Mouse (Mus musculus) v-Abl transformed pro-B cells (cell line): ENCODE data around the gene Ndufs3.
"Not testable (repeated sequence)": the region's sequence is repeated elsewhere in the genome, so short reads cannot be mapped to it uniquely, and the experiment has no call there.

Experiments
- in situ Hi-C, 2 experiments: fragments of 400-800 bp; cut with MboI; formaldehyde crosslinking; loops; one replicate each; pipeline ENCODE4 v1.15.1; 2025; ENCODE audit not compliant: unreplicated experiment in 2 of 2

Gene Ndufs3

GRCm38 (mm10) chr2:90910861-90911260, 6.2 kb upstream of the Ndufs3 start:
- in situ Hi-C loops = no loop called here

- in situ Hi-C loops = no loop called here
Observed at GRCm38 (mm10) chr2:90906721-90907120, 2.1 kb upstream of the Ndufs3 start.

- in situ Hi-C loops = no loop called here
Observed at GRCm38 (mm10) chr2:90904856-90905224, 213 bp upstream of the Ndufs3 start.

GRCm38 (mm10) chr2:90903398-90903797, 1.2 kb downstream of the Ndufs3 start:
- in situ Hi-C loops = no loop called here

GRCm38 (mm10) chr2:90894299-90894677, 10.3 kb downstream of the Ndufs3 start:
- in situ Hi-C loops = not testable (repeated sequence)

GRCm38 (mm10) chr2:90893673-90894298, 10.8 kb downstream of the Ndufs3 start:
- in situ Hi-C loops = no loop called here

GRCm38 (mm10) chr2:90889550-90890548, 14.8 kb downstream of the Ndufs3 start:
- in situ Hi-C loops = no loop called here

- in situ Hi-C loops = no loop called here
Observed at GRCm38 (mm10) chr2:90887627-90888026, 17.0 kb downstream of the Ndufs3 start.

- in situ Hi-C loops = no loop called here
Observed at GRCm38 (mm10) chr2:90886436-90886835, 18.2 kb downstream of the Ndufs3 start.

- in situ Hi-C loops = no loop called here
Observed at GRCm38 (mm10) chr2:90885218-90886041, 19.2 kb downstream of the Ndufs3 start, which contains the start of gene C1qtnf4. C1qtnf4 (plus strand) TSS chr2:90885860.

- in situ Hi-C loops = no loop called here
Observed at GRCm38 (mm10) chr2:90881824-90882223, 22.8 kb downstream of the Ndufs3 start.

GRCm38 (mm10) chr2:90880144-90880785, 24.4 kb downstream of the Ndufs3 start:
- in situ Hi-C loops = no loop called here

- in situ Hi-C loops = no loop called here
Observed at GRCm38 (mm10) chr2:90879419-90879818, 25.2 kb downstream of the Ndufs3 start.

GRCm38 (mm10) chr2:90877584-90878259, 26.9 kb downstream of the Ndufs3 start:
- in situ Hi-C loops = no loop called here

- in situ Hi-C loops = no loop called here
Observed at GRCm38 (mm10) chr2:90875239-90875638, 29.4 kb downstream of the Ndufs3 start.

GRCm38 (mm10) chr2:90874025-90874424, 30.6 kb downstream of the Ndufs3 start:
- in situ Hi-C loops = loop anchor here in 1 of 2 experiments (25.0 kb wide), 1 partner anchor 613 kb away; no protein-coding TSS in a partner anchor

- in situ Hi-C loops = loop anchor here in 1 of 2 experiments (25.0 kb wide), 1 partner anchor 616 kb away; no protein-coding TSS in a partner anchor
Observed at GRCm38 (mm10) chr2:90871180-90871961, 33.3 kb downstream of the Ndufs3 start.

GRCm38 (mm10) chr2:90870136-90870601, 34.5 kb downstream of the Ndufs3 start:
- in situ Hi-C loops = loop anchor here in 1 of 2 experiments (25.0 kb wide), 1 partner anchor 617 kb away; no protein-coding TSS in a partner anchor
